Mouse (Mus musculus) midbrain, postnatal 0 days (tissue): ENCODE measurements around the gene Naa38. TPM values are rescaled to one million over a fixed set of nuclear protein-coding genes. Genes with fewer than 3 reads are reported as not detected.

Source experiments
- ATAC-seq: fragments of 200-750 bp; cut with Nextera tagmentation; 2 replicates; pipeline ENCODE4 v1.8.0; 2017; ENCODE audit warnings: moderate number of reproducible peaks, mild to moderate bottlenecking, moderate TSS enrichment, moderate library complexity; ENCODE audit not compliant: low FRiP score
- DNase-seq: peaks from one replicate; pipeline ENCODE4 v3.0.0-alpha.2; 2015; ENCODE audit warnings: low spot score
- H3K27ac ChIP-seq: fragments of 300-500 bp; sonication (generic); 2 replicates; pipeline ENCODE4 v1.5.1; 2014; ENCODE audit warnings: low read depth, mild to moderate bottlenecking, low read length, mixed read lengths
- H3K27me3 ChIP-seq: fragments of 300-500 bp; sonication (generic); 2 replicates; pipeline ENCODE4 v1.6.1; 2014; ENCODE audit warnings: low read length, control low read depth, mixed read lengths; ENCODE audit not compliant: insufficient read depth
- H3K36me3 ChIP-seq: fragments of 300-500 bp; sonication (generic); 2 replicates; pipeline ENCODE4 v1.6.1; 2014; ENCODE audit warnings: low read length, control low read depth, mixed read lengths; ENCODE audit not compliant: insufficient read depth
- H3K4me1 ChIP-seq: fragments of 300-500 bp; sonication (generic); 2 replicates; pipeline ENCODE4 v1.6.1; 2014; ENCODE audit warnings: mild to moderate bottlenecking, control low read depth, antibody characterized with exemption, low read length, mixed read lengths; ENCODE audit not compliant: insufficient read depth
- H3K4me2 ChIP-seq: fragments of 300-500 bp; sonication (generic); 2 replicates; pipeline ENCODE4 v1.6.1; 2014; ENCODE audit warnings: low read depth, mild to moderate bottlenecking, low read length, mixed read lengths; ENCODE audit not compliant: poor library complexity, severe bottlenecking
- H3K4me3 ChIP-seq: fragments of 300-500 bp; sonication (generic); 2 replicates; pipeline ENCODE4 v1.5.1; 2014; ENCODE audit warnings: low read depth, mild to moderate bottlenecking, low read length, moderate library complexity
- H3K9ac ChIP-seq: fragments of 300-500 bp; sonication (generic); replicated peaks from 2 replicates; pipeline ENCODE4 v1.6.1; 2014; ENCODE audit warnings: mild to moderate bottlenecking, low read length, moderate library complexity, mixed read lengths; ENCODE audit not compliant: poor library complexity, severe bottlenecking
- H3K9me3 ChIP-seq: fragments of 300-500 bp; sonication (generic); 2 replicates; pipeline ENCODE4 v1.6.1; 2016; ENCODE audit warnings: low read length, control low read depth
- CTCF ChIP-seq: IDR thresholded peaks from 2 replicates; pipeline ENCODE4 v1.5.1; 2016; ENCODE audit warnings: antibody characterized with exemption, mild to moderate bottlenecking
- WGBS: fragments of 180-500 bp; shearing (Covaris S2); extraction: QIAGEN DNeasy Blood & Tissue Kit; methylation state at CpG from one replicate; pipeline ENCODE4 v1.1.7; 2014; 5-methylcytosine and 5-hydroxymethylcytosine counted together
- polyA plus RNA-seq: library from polyadenylated mRNA; unstranded; fragments of >200 nt; fragmentation: Nextera tagmentation; extraction: Ambion mirVana; gene quantifications from 2 replicates; pipeline ENCODE4 v1.2.1, GENCODE M21; 2015
- total RNA-seq: library from RNA; depleted of rRNA; stranded (reverse); fragments of >200 nt; gene quantifications from 2 replicates; pipeline ENCODE4 v1.2.3, GENCODE M21; 2014

Naa38 gene
- total and polyA plus RNA-seq, 2 experiments from 2014 or later, result 95.9 to 120 TPM

- Histone ChIP-seq H3K27ac (peak overlapping the region; percentile 98), H3K36me3 (0 out of 2 replicates have a peak, but pooled peaks cover 4% of the 10 kb centered on the region)
These were observed 21.2 kb downstream of the Naa38 start for GRCm38 (mm10) chr11:69416509-69416908.

DNA sequence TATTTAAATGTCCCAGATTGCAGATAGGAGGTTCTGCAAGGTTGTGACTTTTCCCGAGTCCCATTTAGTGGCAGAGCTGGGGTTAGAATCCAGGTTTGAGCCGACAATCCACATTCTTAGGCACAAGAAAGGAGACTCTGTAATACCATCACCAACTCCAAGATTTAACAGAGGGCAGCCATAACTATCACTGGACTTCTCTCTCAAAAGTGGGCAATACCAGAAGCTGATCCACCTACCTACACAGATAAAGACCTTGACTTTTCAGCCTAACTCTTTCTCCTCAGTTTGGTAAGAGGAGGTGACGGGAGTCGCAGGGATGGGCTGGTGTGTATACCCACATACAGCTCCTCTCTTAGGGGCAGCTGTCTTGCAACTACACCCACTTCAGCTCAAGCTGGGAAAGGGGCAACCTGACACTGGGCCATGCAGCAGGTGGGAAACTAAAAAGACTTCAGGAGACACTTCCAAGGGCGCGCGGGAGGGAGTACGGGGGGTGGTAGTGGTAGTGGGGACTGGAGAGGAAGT, 21.7 kb downstream of the Naa38 start:
- Histone ChIP-seq H3K36me3 (0 out of 2 replicates have a peak, but pooled peaks cover 4% of the 10 kb centered on the region), H3K9me3 (no peaks in the 10 kb centered on the region), H3K27me3 (peaks cover 11% of the 10 kb centered on the region), H3K4me1 (peaks cover 29% of the 10 kb centered on the region), H3K9ac (peak overlapping the region; percentile 66; the same call in 1 of the 2 replicates), H3K27ac (peak overlapping the region; percentile 98), H3K4me2 (peak overlapping the region; percentile 94), H3K4me3 (peak overlapping the region; percentile 71)
- DNase-seq (no peak), ATAC-seq (no peak)
- 3% methylated on average over 8 of the region's 8 CpGs for WGBS
- no peak for TF ChIP-seq CTCF

More at GRCm38 (mm10) chr11:69416509-69416908, 21.2 kb downstream of the Naa38 start:
- Histone ChIP-seq H3K4me2 (peak overlapping the region; percentile 94), H3K9me3 (no peaks in the 10 kb centered on the region), H3K4me3 (peak overlapping the region; percentile 71), H3K27me3 (peaks cover 6% of the 10 kb centered on the region), H3K9ac (peak overlapping the region; percentile 66), H3K4me1 (peaks cover 33% of the 10 kb centered on the region)
- ATAC-seq (no peak), DNase-seq (no peak)
- under 1% methylated on average over 4 of the region's 4 CpGs for WGBS
- TF ChIP-seq CTCF, result no peak

- Histone ChIP-seq H3K4me3 (peak overlapping the region; percentile 71), H3K9me3 (no peaks in the 10 kb centered on the region), H3K4me2 (peak overlapping the region; percentile 94), H3K4me1 (peaks cover 22% of the 10 kb centered on the region), H3K36me3 (0 out of 2 replicates have a peak, but pooled peaks cover 4% of the 10 kb centered on the region), H3K27me3 (peaks cover 18% of the 10 kb centered on the region), H3K9ac (peak overlapping the region; percentile 66), H3K27ac (peak overlapping the region; percentile 98)
- ATAC-seq (peak; percentile 48), DNase-seq (peak; percentile 96)
- under 1% methylated on average over 39 of the region's 39 CpGs for WGBS
- 0 out of 2 replicates have a peak, but pooled peaks have one; percentile 20 for TF ChIP-seq CTCF
These were observed 22.4 kb downstream of the Naa38 start for GRCm38 (mm10) chr11:69417449-69418384.

GRCm38 (mm10) chr11:69418481-69419442, 23.5 kb downstream of the Naa38 start:
- WGBS, result under 1% methylated on average over 45 of the region's 45 CpGs
- peak overlapping the region; percentile 94 for H3K4me2 ChIP-seq
- DNase-seq, result peak; percentile 98
- H3K9me3 ChIP-seq, result no peaks in the 10 kb centered on the region
- peak overlapping the region; percentile 71 for H3K4me3 ChIP-seq
- peaks cover 20% of the 10 kb centered on the region for H3K27me3 ChIP-seq
- ATAC-seq, result peak; percentile 90
- no peaks in the 10 kb centered on the region for H3K36me3 ChIP-seq
- peaks cover 13% of the 10 kb centered on the region; the same call in 1 of the 2 replicates for H3K4me1 ChIP-seq
- H3K27ac ChIP-seq, result peak overlapping the region; percentile 98
- H3K9ac ChIP-seq, result peak overlapping the region; percentile 66
- TF ChIP-seq CTCF, result no peak

GRCm38 (mm10) chr11:69419443-69419812, 24.1 kb downstream of the Naa38 start:
- no peaks in the 10 kb centered on the region for H3K36me3 ChIP-seq
- TF ChIP-seq CTCF, result peak; percentile 74
- peaks cover 9% of the 10 kb centered on the region; the same call in 1 of the 2 replicates for H3K4me1 ChIP-seq
- no peak overlapping the region for H3K9ac ChIP-seq
- peaks cover 20% of the 10 kb centered on the region for H3K27me3 ChIP-seq
- peak overlapping the region; percentile 94 for H3K4me2 ChIP-seq
- peak overlapping the region; percentile 71 for H3K4me3 ChIP-seq
- peak overlapping the region; percentile 57 for H3K27ac ChIP-seq
- peak; percentile 58 for DNase-seq
- peak; percentile 25; the same call in 1 of the 2 replicates for ATAC-seq
- 1% methylated on average over 19 of the region's 19 CpGs for WGBS
- no peaks in the 10 kb centered on the region for H3K9me3 ChIP-seq
